Mouse (Mus musculus) spleen, postnatal 0 days (tissue): ENCODE results near the gene Rpa2. TPM values are rescaled to one million over a fixed set of nuclear protein-coding genes. Genes with fewer than 3 reads are reported as not detected.

Experiments used
- polyA plus RNA-seq: library from polyadenylated mRNA; unstranded; fragments of >200 nt; fragmentation: Nextera tagmentation; extraction: Ambion mirVana; gene quantifications from 2 replicates; pipeline ENCODE4 v1.2.1, GENCODE M21; 2015

The Rpa2 gene
- 110 and 126 TPM in 2 replicates for polyA plus RNA-seq

DNA sequence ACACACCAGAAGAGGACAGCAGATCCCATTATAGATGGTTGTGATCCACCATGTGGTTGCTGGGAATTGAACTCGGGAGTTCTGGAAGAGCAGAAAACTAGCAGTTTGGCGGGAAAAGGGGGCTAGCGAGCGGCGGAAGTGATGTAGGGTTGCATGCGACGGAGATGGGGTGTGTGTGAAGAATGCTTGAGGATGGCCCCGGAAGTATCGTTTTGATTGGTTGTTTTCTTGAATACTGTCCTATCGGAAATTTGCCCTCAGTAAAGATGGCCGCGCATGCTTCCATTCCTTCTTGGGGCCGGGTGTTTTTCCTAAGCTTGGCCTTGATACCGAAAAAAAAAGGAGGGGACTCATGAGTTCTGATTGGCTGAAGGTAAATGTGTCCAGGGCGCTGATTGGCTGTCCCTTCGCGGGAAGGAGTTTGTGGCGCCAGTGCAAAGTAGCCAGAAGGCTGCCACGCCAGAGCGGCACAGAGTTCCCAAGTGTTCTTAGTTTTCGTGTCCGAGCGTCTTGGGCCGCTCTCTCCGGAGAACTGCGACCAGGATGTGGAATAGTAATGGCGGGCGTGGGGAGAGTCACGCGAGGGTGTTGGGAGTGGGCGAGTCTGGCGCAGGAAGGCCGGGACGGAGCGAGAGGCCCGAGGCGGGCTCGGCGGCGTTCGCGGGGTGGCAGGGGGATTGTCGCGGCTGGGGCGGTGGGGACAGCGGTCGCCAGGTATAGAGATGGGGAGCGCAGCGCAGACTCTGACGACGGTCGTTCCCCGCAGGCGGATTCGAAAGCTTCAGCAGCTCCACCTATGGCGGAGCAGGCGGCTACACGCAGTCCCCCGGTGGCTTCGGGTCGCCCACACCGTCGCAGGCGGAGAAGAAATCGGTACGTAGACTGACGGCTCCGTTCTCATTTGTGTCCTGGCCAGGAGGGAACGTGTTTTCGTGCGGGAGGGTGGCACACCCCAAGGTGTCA is at the start of gene Rpa2:
Gene Rpa2 (plus strand): TSS at position 419 of the 963 bp plus-strand sequence.

DNA sequence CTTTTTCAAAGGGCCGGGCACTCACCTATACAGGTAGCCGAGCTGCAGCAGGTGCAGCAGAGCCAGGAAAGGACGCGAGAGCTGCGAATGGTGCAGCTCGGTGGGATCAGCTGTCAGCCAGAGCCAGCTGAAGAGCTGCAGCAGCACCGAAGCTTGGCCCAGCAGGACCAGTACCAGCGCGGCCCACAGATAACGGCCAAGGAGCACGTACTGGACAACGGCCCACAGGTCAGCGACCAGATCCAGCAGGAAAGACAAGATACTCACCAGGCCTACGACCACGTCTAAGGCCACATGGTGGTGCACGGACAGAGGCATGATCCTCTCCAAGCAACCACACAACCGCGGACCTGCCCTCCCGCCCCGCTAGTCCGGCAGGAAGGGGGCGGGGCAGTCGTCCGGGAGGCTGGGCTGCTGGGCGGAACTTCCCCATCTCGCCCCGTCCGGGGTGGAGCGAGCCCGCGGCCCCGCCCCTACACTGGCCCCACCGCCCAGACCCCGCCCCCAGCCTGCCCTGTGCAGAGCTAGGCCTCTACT is 35.9 kb upstream of the Rpa2 start, which contains the start of gene Xkr8:
Gene Xkr8 (minus strand): TSS at position 399 of the 537 bp plus-strand sequence.

DNA sequence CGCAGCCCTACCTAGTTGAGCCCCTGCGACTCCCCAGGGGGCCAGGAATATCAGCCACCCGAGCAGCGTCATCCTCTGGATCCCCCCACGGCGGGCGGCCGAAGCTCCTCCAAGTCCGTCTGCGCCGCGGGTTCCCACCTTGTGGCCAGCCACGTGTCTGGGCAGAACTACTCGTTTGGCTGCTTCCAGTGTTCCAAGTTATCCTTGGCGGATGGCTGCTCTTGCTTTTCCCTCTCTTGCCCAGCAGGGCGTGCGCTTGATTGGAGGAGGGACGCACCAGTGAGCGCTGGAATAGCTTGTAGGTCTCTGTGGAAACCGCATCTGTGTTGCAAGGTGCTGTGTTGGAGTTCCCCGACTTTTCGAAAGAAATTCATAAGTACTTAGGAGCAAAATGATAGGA is 11.2 kb upstream of the Rpa2 start, which contains the start of gene Smpdl3b:
Gene Smpdl3b (minus strand): TSS at position 279 of the 400 bp plus-strand sequence.

DNA sequence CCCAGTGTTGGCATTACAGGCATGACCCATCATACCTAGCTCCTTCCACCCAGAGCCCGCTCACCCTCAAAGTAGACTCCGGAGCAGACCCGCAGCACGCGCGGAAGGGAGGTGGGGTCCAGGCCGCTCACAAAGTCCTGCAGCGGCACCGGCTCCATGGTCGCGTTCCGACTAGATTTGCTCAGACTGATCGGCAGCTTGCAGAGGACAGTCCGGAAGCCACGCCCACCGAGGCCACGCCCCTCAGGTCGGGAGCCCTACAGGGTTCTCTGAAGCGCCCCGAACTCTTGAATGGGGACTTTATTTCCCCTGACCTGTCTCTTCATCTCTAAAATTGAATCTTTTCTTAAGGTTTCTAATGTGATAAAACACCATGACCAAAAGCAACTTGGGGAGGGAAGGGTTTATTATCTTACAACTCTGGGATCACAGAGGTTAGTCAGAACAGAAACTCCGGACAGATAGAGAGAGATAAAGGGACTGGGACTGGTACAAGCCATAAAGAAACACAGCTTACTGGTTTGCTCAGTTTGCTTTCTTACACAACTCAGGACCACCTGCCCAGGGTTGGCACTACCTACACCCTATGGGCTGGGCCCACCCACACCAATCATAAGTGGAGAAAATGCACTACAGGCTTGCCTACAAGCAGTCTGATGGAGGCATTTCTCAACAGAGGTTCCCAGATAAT is 28.2 kb downstream of the Rpa2 start, which contains the start of gene Themis2:
Gene Themis2 (minus strand): TSS at position 192 of the 691 bp plus-strand sequence.

Other genes starting within 250 kb of the Rpa2 start
- 1,940 and 2,281 TPM in 2 replicates for gene Atpif1, start 234.7 kb upstream of the Rpa2 start, polyA plus RNA-seq
- gene Dnajc8, start 232.8 kb upstream of the Rpa2 start, polyA plus RNA-seq: 167 and 176 TPM in 2 replicates
- 4.8 and 6.3 TPM in 2 replicates for gene Ptafr, start 204.3 kb upstream of the Rpa2 start, polyA plus RNA-seq
- 10.1 and 10.3 TPM in 2 replicates for gene Eya3, start 129.3 kb upstream of the Rpa2 start, polyA plus RNA-seq
- 2.6 and 3.9 TPM in 2 replicates for gene Xkr8, start 35.8 kb upstream of the Rpa2 start, polyA plus RNA-seq
- gene Smpdl3b, start 11.1 kb upstream of the Rpa2 start, polyA plus RNA-seq: 0.75 and 1.0 TPM in 2 replicates
- 4.8 and 5.8 TPM in 2 replicates for gene Themis2, start 28.1 kb downstream of the Rpa2 start, polyA plus RNA-seq
- 27.0 and 28.4 TPM in 2 replicates for gene Ppp1r8, start 74.8 kb downstream of the Rpa2 start, polyA plus RNA-seq
- gene Stx12, start 116.2 kb downstream of the Rpa2 start, polyA plus RNA-seq: 20.2 and 22.4 TPM in 2 replicates
- 44.8 and 49.4 TPM in 2 replicates for gene Fam76a, start 154.2 kb downstream of the Rpa2 start, polyA plus RNA-seq
- gene Fgr, start 205.8 kb downstream of the Rpa2 start, polyA plus RNA-seq: 11.6 and 16.2 TPM in 2 replicates
- gene Ahdc1, start 242.9 kb downstream of the Rpa2 start, polyA plus RNA-seq: 2.4 and 3.7 TPM in 2 replicates